Mouse (Mus musculus): ENCODE measurements around the gene Alox12. TPM values are rescaled to one million over a fixed set of nuclear protein-coding genes. Genes with fewer than 3 reads are reported as not detected.
A peak's percentile ranks its signal among the peaks of the same experiment; 100 is the strongest.

The Alox12 gene
- polyA plus RNA-seq, 1 experiment from 2014 or later, result 20.0 TPM

DNA sequence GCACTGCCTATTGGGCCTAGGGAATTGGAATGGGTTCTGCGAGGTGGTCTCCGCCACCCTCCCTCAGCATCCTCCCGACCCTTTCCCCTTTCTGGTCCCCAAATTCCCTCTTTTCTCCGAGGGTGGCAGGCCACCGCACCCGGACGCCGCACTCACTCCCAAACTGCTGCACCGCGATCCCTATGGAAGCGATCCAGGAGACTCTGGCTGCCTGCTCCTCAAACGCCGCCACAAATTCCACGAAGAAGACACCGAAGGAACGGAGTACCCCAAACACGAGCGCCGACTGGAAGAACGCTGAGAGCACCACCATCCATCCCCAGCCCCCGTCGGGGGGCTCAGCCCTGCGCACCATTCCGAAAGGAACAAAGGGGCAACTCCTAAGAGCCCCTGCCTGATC lies 34.8 kb downstream of the Alox12 start:
- WGBS (ENCODE audit: insufficient replicate concordance), result 3% methylated on average over 24 of the region's 24 CpGs
- peak overlapping the region; percentile 87 for H3K27ac ChIP-seq (ENCODE audit: low read depth)
- peaks cover 24% of the 10 kb centered on the region for H3K4me1 ChIP-seq (ENCODE audit: insufficient read depth)
- no peak for TF ChIP-seq EP300 (IDR thresholded peaks at IDR 0.05; ENCODE audit: low read depth)
- no peak for TF ChIP-seq CTCF (IDR thresholded peaks at IDR 0.05; ENCODE audit: low read depth)
- H3K27me3 ChIP-seq (ENCODE audit: insufficient read depth, low read length), result peaks cover 16% of the 10 kb centered on the region
- H3K9me3 ChIP-seq (ENCODE audit: low read length), result no peaks in the 10 kb centered on the region
- no peak for DNase-seq
- peak overlapping the region; percentile 97 for H3K4me2 ChIP-seq (ENCODE audit: low read depth, low read length)
- no peak for ATAC-seq
- no peaks in the 10 kb centered on the region for H3K36me3 ChIP-seq (replicated peaks; ENCODE audit: insufficient read depth, low read length)
- peak overlapping the region; percentile 73 for H3K9ac ChIP-seq (replicated peaks)
- H3K4me3 ChIP-seq (ENCODE audit: low read depth, low read length), result peak overlapping the region; percentile 61

DNA sequence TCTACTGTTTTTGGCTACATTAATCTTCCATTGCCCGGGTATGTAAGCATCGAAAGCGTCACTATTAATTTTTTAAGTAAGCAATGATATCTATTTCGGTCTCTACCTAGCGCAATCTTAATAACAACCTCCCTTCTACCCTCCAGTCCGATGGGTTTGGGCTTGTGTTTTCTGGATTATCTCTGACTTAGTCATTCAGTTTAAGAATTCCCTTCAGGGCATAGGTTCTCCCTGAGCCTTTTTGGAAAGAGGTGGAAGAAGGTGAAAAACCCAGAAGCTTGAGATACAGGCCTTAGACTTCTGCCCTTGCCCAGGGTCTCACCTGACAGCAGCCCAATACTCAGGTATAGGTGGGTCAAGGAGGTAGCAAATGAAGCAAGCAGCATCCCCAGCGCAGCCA lies 35.3 kb downstream of the Alox12 start:
- TF ChIP-seq CTCF (IDR thresholded peaks at IDR 0.05; ENCODE audit: low read depth) (no peak), EP300 (IDR thresholded peaks at IDR 0.05; ENCODE audit: low read depth) (no peak)
- ATAC-seq, result no peak
- 65% methylated on average over 7 of the region's 7 CpGs for whole genome bisulfite sequencing (ENCODE audit: insufficient replicate concordance)

DNA sequence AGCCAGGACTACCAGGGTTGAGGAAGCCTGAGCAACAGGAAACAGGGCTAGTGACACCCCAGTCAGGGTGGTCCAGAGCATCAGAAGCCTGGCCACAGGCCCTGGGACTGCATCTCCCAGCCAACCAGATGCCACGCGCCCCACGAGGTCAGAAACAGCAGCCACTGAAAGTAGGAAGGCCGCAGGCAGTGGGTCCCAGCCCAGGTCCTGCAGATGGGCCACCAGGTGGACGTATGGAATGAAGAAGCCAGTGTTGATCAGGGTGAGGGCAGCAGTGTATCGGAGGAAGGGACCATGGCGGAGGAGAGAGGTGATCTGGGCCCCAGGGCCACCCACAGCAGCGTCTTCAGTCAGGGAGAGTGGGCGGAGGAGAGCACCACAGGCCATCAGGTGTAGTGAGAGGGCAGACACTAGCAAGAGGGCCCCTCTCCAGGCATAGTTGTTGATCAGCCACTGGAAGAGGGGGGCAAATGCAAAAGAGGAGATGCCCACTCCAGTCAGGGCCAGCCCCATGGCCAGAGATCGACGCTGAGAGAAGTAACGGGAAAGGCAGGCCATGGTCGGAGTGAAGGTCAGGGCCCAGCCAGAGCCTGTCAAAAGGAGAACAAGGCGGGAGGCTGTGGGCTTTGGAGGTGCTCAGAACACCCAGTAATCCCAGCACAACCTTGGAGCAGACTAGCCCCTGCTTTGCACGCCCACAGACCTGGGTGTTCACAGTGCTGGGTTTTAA lies 36.2 kb downstream of the Alox12 start:
- H3K9ac ChIP-seq (replicated peaks), result no peak overlapping the region
- 91% methylated on average over 15 of the region's 15 CpGs for WGBS (ENCODE audit: insufficient replicate concordance)
- H3K4me1 ChIP-seq (ENCODE audit: insufficient read depth), result peaks cover 33% of the 10 kb centered on the region
- no peak for TF ChIP-seq CTCF (IDR thresholded peaks at IDR 0.05; ENCODE audit: low read depth)
- no peak for TF ChIP-seq EP300 (IDR thresholded peaks at IDR 0.05; ENCODE audit: low read depth)
- H3K36me3 ChIP-seq (replicated peaks; ENCODE audit: insufficient read depth, low read length), result no peaks in the 10 kb centered on the region
- no peak for DNase-seq
- no peak overlapping the region for H3K4me2 ChIP-seq (ENCODE audit: low read depth, low read length)
- no peak for ATAC-seq
- no peaks in the 10 kb centered on the region for H3K9me3 ChIP-seq (ENCODE audit: low read length)
- H3K4me3 ChIP-seq (ENCODE audit: low read depth, low read length), result no peak overlapping the region
- peaks cover 25% of the 10 kb centered on the region for H3K27me3 ChIP-seq (ENCODE audit: insufficient read depth, low read length)
- H3K27ac ChIP-seq (ENCODE audit: low read depth), result no peak overlapping the region

More for the DNA sequence above, 35.3 kb downstream of the Alox12 start:
- no peaks in the 10 kb centered on the region for H3K36me3 ChIP-seq (replicated peaks; ENCODE audit: insufficient read depth, low read length)
- H3K4me3 ChIP-seq (ENCODE audit: low read depth, low read length), result peak overlapping the region; percentile 61
- no peak for DNase-seq
- no peak overlapping the region; the same call in 1 of the 2 replicates for H3K27ac ChIP-seq (ENCODE audit: low read depth)
- H3K9me3 ChIP-seq (ENCODE audit: low read length), result no peaks in the 10 kb centered on the region
- peaks cover 17% of the 10 kb centered on the region for H3K27me3 ChIP-seq (ENCODE audit: insufficient read depth, low read length)
- peak overlapping the region; percentile 97 for H3K4me2 ChIP-seq (ENCODE audit: low read depth, low read length)
- peak overlapping the region; percentile 73 for H3K9ac ChIP-seq (replicated peaks)
- peaks cover 24% of the 10 kb centered on the region for H3K4me1 ChIP-seq (ENCODE audit: insufficient read depth)

DNA sequence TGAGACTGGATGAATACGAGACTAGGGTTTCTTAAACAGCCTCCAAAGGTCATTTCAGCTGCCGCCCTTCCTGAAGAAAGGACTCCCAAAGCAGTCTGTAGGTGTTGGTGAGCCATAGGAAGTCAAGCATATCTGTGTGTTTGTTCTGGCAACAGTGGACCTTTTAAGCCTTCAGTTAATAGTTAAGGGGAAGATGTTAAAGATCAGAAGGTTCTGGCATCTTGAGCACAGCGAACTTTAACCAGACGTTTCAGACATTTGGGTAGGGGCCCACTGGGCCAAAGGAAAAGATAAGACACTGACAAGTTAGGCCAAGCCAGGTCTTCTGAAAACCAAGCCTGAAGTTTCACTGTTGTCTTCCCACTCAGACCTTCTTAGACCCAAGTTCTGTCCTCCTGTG lies 37.1 kb downstream of the Alox12 start:
- DNase-seq (no peak), ATAC-seq (no peak)
- Histone ChIP-seq H3K4me1 (ENCODE audit: insufficient read depth) (peaks cover 33% of the 10 kb centered on the region), H3K4me2 (ENCODE audit: low read depth, low read length) (no peak overlapping the region), H3K9me3 (ENCODE audit: low read length) (no peaks in the 10 kb centered on the region), H3K4me3 (ENCODE audit: low read depth, low read length) (no peak overlapping the region), H3K27me3 (ENCODE audit: insufficient read depth, low read length) (peaks cover 34% of the 10 kb centered on the region), H3K9ac (replicated peaks) (no peak overlapping the region), H3K27ac (ENCODE audit: low read depth) (no peak overlapping the region), H3K36me3 (replicated peaks; ENCODE audit: insufficient read depth, low read length) (no peaks in the 10 kb centered on the region)
- WGBS (ENCODE audit: insufficient replicate concordance), result 79% methylated on average over 4 of the region's 4 CpGs
- TF ChIP-seq CTCF (IDR thresholded peaks at IDR 0.05; ENCODE audit: low read depth) (no peak), EP300 (IDR thresholded peaks at IDR 0.05; ENCODE audit: low read depth) (no peak)

DNA sequence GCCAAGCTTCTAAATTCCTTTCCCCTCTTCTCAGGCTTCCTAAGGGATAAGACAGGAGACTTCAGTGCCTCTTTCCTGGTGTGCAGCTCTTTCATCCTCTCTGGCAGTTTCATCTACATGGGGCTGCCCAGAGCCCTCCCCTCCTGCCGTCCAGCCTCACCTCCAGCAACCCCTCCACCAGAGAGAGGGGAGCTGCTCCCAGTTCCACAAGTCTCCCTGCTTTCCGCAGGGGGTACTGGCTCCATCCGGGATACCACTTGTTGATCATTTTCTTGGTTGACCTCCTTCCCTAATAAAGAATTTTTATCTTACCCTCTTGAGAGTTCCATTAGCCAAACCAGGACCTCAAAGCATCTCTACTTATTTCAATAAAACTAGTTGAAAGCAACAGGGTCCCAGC lies 39.0 kb downstream of the Alox12 start:
- H3K4me1 ChIP-seq (ENCODE audit: insufficient read depth), result peaks cover 22% of the 10 kb centered on the region
- H3K4me3 ChIP-seq (ENCODE audit: low read depth, low read length), result no peak overlapping the region
- H3K27me3 ChIP-seq (ENCODE audit: insufficient read depth, low read length), result peaks cover 35% of the 10 kb centered on the region
- TF ChIP-seq EP300 (IDR thresholded peaks at IDR 0.05; ENCODE audit: low read depth) (no peak), CTCF (IDR thresholded peaks at IDR 0.05; ENCODE audit: low read depth) (no peak)
- ATAC-seq (no peak), DNase-seq (no peak)
- H3K36me3 ChIP-seq (replicated peaks; ENCODE audit: insufficient read depth, low read length), result no peaks in the 10 kb centered on the region
- no peak overlapping the region for H3K4me2 ChIP-seq (ENCODE audit: low read depth, low read length)
- no peak overlapping the region for H3K27ac ChIP-seq (ENCODE audit: low read depth)
- no peaks in the 10 kb centered on the region for H3K9me3 ChIP-seq (ENCODE audit: low read length)
- no peak overlapping the region for H3K9ac ChIP-seq (replicated peaks)
- whole genome bisulfite sequencing (ENCODE audit: insufficient replicate concordance), result 78% methylated on average over 3 of the region's 3 CpGs

DNA sequence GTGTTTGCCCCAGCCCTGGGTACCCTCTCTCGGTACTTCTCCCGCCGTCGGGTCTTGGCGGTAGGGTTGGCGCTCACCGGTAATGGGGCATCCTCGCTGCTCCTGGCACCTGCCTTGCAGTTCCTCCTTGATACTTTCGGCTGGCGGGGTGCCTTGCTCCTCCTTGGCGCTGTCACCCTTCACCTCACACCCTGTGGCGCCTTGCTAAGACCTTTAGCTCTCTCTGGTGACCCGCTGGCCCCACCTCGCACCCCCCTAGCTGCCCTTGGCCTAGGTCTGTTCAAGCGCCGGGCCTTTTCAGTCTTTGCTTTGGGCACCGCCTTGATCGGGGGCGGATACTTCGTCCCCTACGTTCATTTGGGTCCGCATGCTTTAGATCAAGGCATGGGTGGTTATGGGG lies 39.9 kb downstream of the Alox12 start:
- H3K9ac ChIP-seq (replicated peaks), result no peak overlapping the region
- H3K4me1 ChIP-seq (ENCODE audit: insufficient read depth), result peaks cover 17% of the 10 kb centered on the region
- no peak overlapping the region for H3K4me2 ChIP-seq (ENCODE audit: low read depth, low read length)
- DNase-seq (no peak), ATAC-seq (no peak)
- H3K27me3 ChIP-seq (ENCODE audit: insufficient read depth, low read length), result peaks cover 35% of the 10 kb centered on the region
- H3K9me3 ChIP-seq (ENCODE audit: low read length), result no peaks in the 10 kb centered on the region
- H3K27ac ChIP-seq (ENCODE audit: low read depth), result no peak overlapping the region
- 0 out of 2 replicates have a peak overlapping the region, but pooled peaks have one; percentile 32 for H3K4me3 ChIP-seq (ENCODE audit: low read depth, low read length)
- no peaks in the 10 kb centered on the region for H3K36me3 ChIP-seq (replicated peaks; ENCODE audit: insufficient read depth, low read length)
- 29% methylated on average over 22 of the region's 22 CpGs for WGBS (ENCODE audit: insufficient replicate concordance)
- TF ChIP-seq CTCF (IDR thresholded peaks at IDR 0.05; ENCODE audit: low read depth) (no peak), EP300 (IDR thresholded peaks at IDR 0.05; ENCODE audit: low read depth) (no peak)
